Mouse (Mus musculus): ENCODE results near the gene Cables2.

DNA sequence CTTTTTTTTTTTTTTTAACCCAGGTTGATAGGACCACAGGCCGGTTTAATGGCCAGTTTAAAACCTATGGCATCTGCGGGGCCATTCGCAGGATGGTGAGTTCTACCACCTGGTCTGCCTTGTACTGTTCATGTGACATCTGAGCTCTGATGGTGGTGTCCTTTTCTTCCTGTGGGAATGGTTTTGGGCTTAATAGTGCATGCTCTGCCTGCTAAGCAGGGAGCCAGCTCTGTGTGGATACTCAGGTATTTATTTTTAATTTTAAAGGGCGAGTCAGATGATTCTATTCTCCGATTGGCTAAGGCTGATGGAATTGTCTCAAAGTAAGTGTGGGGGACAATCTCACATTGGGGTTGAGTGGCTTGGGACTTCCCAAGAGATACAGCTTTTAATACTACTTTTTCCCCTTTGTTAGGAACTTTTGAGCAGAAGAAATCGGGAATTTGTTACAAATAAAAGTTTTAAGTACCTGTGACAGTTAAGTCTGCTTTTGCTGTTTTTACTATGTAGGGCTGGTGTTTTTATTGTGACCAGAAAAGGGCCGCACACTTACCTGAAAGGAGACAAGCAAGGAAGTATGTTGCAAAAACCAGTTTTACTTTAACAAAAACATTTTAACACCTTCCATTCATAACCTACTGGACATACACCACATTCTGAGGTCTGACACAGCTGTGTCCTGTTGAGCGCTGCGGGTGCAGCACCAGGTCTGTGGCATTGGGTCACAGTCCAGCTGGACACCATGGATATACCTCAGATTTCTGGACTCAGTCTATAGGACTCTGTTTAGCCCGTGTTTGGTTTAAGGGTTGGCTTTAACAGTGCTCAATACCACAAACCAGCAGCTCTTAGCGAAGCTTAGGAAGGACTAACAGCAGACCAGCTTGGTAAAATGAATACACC, 15.1 kb downstream of the Cables2 start:
- TF ChIP-seq CTCF (IDR thresholded peaks at IDR 0.05; ENCODE audit: low read depth) (no peak), EP300 (IDR thresholded peaks at IDR 0.05; ENCODE audit: low read depth) (no peak)

Data from heart, postnatal 0 days (tissue).